ENCODE assay signal across 29 mouse cellular contexts in genomic region chr6:48896956-48897355, GRCm38 (mm10). TPM values are rescaled to one million over a fixed set of nuclear protein-coding genes. Genes with fewer than 3 reads are reported as not detected.
"Had no signal": no experiment of that assay in that cellular context is flagged by ENCODE, and none has a peak within 500 bp of the region (broad histone marks: within the 10 kb centered on the region; RNA-seq: fewer than 3 reads in every experiment).

No protein-coding gene starts in this region.

- H3K4me1 ChIP-seq: midbrain, embryonic 12.5 days; midbrain, embryonic 15.5 days; neural tube, embryonic 12.5 days; neural tube, embryonic 15.5 days; stomach, embryonic 15.5 days had no signal

- H3K36me3 ChIP-seq: liver, embryonic 13.5 days; midbrain, embryonic 12.5 days; midbrain, embryonic 15.5 days; neural tube, embryonic 12.5 days; neural tube, embryonic 15.5 days; stomach, embryonic 15.5 days had no signal

- H3K4me2 ChIP-seq: liver, embryonic 13.5 days; midbrain, embryonic 12.5 days; midbrain, embryonic 15.5 days; neural tube, embryonic 12.5 days; neural tube, embryonic 15.5 days; stomach, embryonic 15.5 days had no signal

- H3K9ac ChIP-seq: liver, embryonic 13.5 days; midbrain, embryonic 12.5 days; midbrain, embryonic 15.5 days; neural tube, embryonic 12.5 days; neural tube, embryonic 15.5 days; stomach, embryonic 15.5 days had no signal

- H3K9me3 ChIP-seq: liver, embryonic 13.5 days; midbrain, embryonic 12.5 days; midbrain, embryonic 15.5 days; neural tube, embryonic 15.5 days; stomach, embryonic 15.5 days had no signal

- H3K27ac ChIP-seq: liver, embryonic 13.5 days; midbrain, embryonic 12.5 days; midbrain, embryonic 15.5 days; neural tube, embryonic 12.5 days; neural tube, embryonic 15.5 days; stomach, embryonic 15.5 days had no signal

- ATAC-seq: inflammation-experienced regulatory T-cells, adult 6 months; midbrain, embryonic 15.5 days had no signal

- H3K27me3 ChIP-seq: liver, embryonic 13.5 days; midbrain, embryonic 12.5 days; midbrain, embryonic 15.5 days; neural tube, embryonic 12.5 days; neural tube, embryonic 15.5 days; stomach, embryonic 15.5 days had no signal

- H3K4me3 ChIP-seq: liver, embryonic 13.5 days; midbrain, embryonic 12.5 days; midbrain, embryonic 15.5 days; neural tube, embryonic 12.5 days; neural tube, embryonic 15.5 days; stomach, embryonic 15.5 days had no signal

- DNase-seq: kidney, postnatal 4 days; liver, embryonic 13.5 days; lung, adult 2 months; lung, postnatal 14 days; lung, postnatal 4 days; right cerebral cortex, adult 18-20 months; right cerebral cortex, postnatal 14 days; right cerebral cortex, postnatal 4 days; spleen, adult 18-20 months; thymus, adult 2 months; thymus, postnatal 14 days; thymus, postnatal 4 days had no signal

RNA-seq across cellular contexts. Expression of gene Aoc1, which starts 24.3 kb away (rescaled TPM):
- total RNA-seq: layer of hippocampus, adult 18-20 months; layer of hippocampus, postnatal 14 days; left cerebral cortex, adult 8-10 months; left cerebral cortex, postnatal 25 days; megakaryocyte-erythroid progenitor cell, adult 5-6 weeks had no signal
- polyA plus RNA-seq: inflammation-experienced regulatory T-cells, adult 6 months; limb, embryonic 11.5 days; liver, embryonic 13.5 days; lung, embryonic 16.5 days; midbrain, embryonic 12.5 days; midbrain, embryonic 15.5 days; neural tube, embryonic 15.5 days had no signal

RNA-seq across cellular contexts. Expression of gene 1600015I10Rik, which starts 32.7 kb away (rescaled TPM):
- total RNA-seq: layer of hippocampus, adult 18-20 months; layer of hippocampus, postnatal 14 days; left cerebral cortex, adult 8-10 months; left cerebral cortex, postnatal 25 days; liver, adult 2 months; megakaryocyte progenitor cell, adult 5-6 weeks; megakaryocyte-erythroid progenitor cell, adult 5-6 weeks had no signal
- polyA plus RNA-seq: inflammation-experienced regulatory T-cells, adult 6 months; kidney, embryonic 14.5 days; limb, embryonic 11.5 days; liver, adult 2 months; liver, embryonic 13.5 days; liver, embryonic 16.5 days; lung, adult 2 months; lung, embryonic 16.5 days; midbrain, embryonic 12.5 days; midbrain, embryonic 15.5 days; neural tube, embryonic 12.5 days; neural tube, embryonic 15.5 days; stomach, embryonic 15.5 days had no signal
